Mouse (Mus musculus) cerebellum, adult 2 months (tissue): ENCODE measurements around the gene Trh. TPM values are rescaled to one million over a fixed set of nuclear protein-coding genes. Genes with fewer than 3 reads are reported as not detected.

Experiments used
- DNase-seq, 2 experiments: peaks; one replicate each; pipeline ENCODE4 v3.0.0; 2021
- H3K27ac ChIP-seq: fragments of 200-500 bp; 2 replicates; pipeline ENCODE4 v1.5.1; 2012; ENCODE audit warnings: low read length, control low read depth, inconsistent platforms; ENCODE audit not compliant: insufficient read depth
- H3K27me3 ChIP-seq: fragments of 200-500 bp; 2 replicates; pipeline ENCODE4 v1.6.1; 2012; ENCODE audit warnings: inconsistent platforms, mild to moderate bottlenecking, low read length, moderate library complexity; ENCODE audit not compliant: control insufficient read depth, insufficient read depth
- H3K4me1 ChIP-seq: fragments of 200-500 bp; 2 replicates; pipeline ENCODE4 v1.6.1; 2011; ENCODE audit warnings: low read length; ENCODE audit not compliant: control insufficient read depth, insufficient read depth
- H3K4me3 ChIP-seq: fragments of 200-500 bp; replicated peaks from 2 replicates; pipeline ENCODE3; 2011; ENCODE audit warnings: mild to moderate bottlenecking, low read depth, low read length, control low read depth; ENCODE audit not compliant: insufficient read depth
- CTCF ChIP-seq: fragments of 200-500 bp; IDR thresholded peaks from 2 replicates; pipeline ENCODE4 v1.5.1; 2011; ENCODE audit warnings: low read depth, mild to moderate bottlenecking, control low read depth, low read length, moderate library complexity, borderline replicate concordance; ENCODE audit not compliant: insufficient read depth
- POLR2A ChIP-seq: fragments of 200-500 bp; IDR thresholded peaks from 2 replicates; pipeline ENCODE4 v1.6.1; 2011; ENCODE audit warnings: low read length, control low read depth, borderline replicate concordance; ENCODE audit not compliant: insufficient read depth
- WGBS: fragments of 180-500 bp; shearing (Covaris S2); methylation state at CpG from one replicate; pipeline ENCODE4 v1.1.7; 2018; 5-methylcytosine and 5-hydroxymethylcytosine counted together
- polyA plus RNA-seq: library from polyadenylated mRNA; depleted of rRNA; stranded (reverse); fragments of >200 nt; gene quantifications from 2 replicates; pipeline ENCODE4 v1.2.3, GENCODE M21; 2012

The Trh gene
- polyA plus RNA-seq, 1 experiment = 2.5 TPM

DNA sequence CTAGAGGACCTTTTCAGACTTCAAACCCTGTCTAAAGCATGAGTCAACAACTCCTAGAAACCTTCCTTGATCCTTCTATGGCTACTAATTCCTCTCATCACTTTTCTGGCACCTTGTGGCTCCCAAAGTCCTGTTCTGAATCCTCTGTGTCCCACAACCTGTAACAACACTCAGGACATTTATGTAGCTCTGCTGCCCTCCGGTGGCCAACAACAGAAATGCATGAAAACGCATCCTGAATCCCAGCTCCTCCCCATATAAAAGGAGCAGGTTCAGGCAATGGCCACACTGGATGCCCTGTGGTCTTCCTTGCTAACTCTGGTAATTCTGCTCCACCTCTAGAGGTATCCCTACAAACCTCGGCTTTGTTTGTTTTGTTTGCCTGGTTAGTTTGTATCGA is 24.6 kb upstream of the Trh start:
- H3K27ac ChIP-seq = no peak overlapping the region
- peak; percentile 42 to 64 for DNase-seq
- H3K4me1 ChIP-seq = no peaks in the 10 kb centered on the region
- TF ChIP-seq CTCF (peak; percentile 81), POLR2A (no peak)
- WGBS = 13% methylated on average over 4 of the region's 4 CpGs
- no peaks in the 10 kb centered on the region; the same call in 1 of the 2 replicates for H3K27me3 ChIP-seq
- H3K4me3 ChIP-seq = no peak overlapping the region

GRCm38 (mm10) chr6:92268001-92268400 is 23.6 kb upstream of the Trh start:
- H3K4me1 ChIP-seq = no peaks in the 10 kb centered on the region
- no peak overlapping the region for H3K4me3 ChIP-seq
- no peak for TF ChIP-seq CTCF
- no peak for TF ChIP-seq POLR2A
- 56% methylated on average over 1 of the region's 1 CpGs for WGBS
- H3K27me3 ChIP-seq = no peaks in the 10 kb centered on the region
- no peak overlapping the region for H3K27ac ChIP-seq
- no peak for DNase-seq

DNA sequence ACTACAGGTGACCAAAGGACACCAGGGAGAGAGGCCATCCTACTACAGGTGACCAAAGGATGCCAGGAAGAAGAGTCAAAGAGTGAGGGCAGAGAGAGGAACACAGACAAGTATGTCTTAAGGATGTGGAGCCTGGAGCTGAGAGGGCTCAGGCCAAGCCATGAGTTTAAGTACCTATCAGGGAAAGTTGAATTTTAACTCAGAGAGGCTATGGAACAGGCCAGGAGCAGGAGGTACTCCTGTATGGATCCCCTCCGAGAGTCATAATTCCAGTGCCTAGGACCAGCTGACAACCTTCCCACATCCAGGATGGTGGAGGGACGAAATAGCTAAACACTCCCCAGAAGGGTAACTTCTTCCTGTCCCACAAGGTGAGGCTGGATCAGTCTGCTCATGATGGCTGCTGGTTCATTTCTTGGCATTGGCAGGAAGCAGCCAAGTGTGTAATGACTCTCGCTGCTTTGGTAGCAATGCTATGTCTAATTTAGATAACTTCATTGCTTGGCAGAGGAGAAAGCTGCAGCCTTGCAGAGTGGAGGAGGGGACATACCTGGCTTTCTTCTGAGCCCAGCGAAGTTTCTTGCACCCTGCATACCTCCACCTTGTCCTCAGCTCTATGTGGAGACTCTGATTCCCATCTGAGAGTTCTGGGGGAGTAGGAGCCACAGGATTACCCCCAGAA is 16.9 kb upstream of the Trh start:
- Histone ChIP-seq H3K4me3 (no peak overlapping the region), H3K4me1 (no peaks in the 10 kb centered on the region), H3K27me3 (no peaks in the 10 kb centered on the region; the same call in 1 of the 2 replicates), H3K27ac (no peak overlapping the region)
- DNase-seq = no peak
- TF ChIP-seq CTCF = no peak
- TF ChIP-seq POLR2A = no peak
- 57% methylated on average over 4 of the region's 4 CpGs for WGBS

DNA sequence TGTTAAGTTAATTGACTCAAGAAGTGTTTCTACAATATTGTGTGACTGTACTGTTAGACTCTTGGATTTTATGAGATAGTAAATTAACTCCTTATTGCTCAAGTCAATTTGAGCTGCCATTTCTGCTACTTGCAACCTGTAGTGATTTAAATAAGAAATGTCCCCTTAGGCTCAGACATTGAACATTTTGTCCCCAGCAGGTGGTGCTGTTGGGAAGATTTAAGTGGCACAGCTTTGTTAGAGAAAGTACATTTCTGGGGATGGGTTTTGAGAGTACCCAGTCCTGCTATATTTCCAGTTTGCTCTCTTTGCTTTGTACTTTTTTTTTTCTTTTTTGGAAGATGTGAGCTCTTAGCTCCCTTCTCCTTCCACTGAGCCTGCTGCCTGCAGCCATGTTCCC is 10.9 kb upstream of the Trh start:
- H3K4me1 ChIP-seq = no peaks in the 10 kb centered on the region
- no peak for DNase-seq

GRCm38 (mm10) chr6:92253253-92253870 is 8.9 kb upstream of the Trh start:
- TF ChIP-seq POLR2A = no peak
- WGBS = 79% methylated on average over 3 of the region's 3 CpGs
- no peak for DNase-seq
- no peaks in the 10 kb centered on the region for H3K4me1 ChIP-seq
- no peak overlapping the region for H3K4me3 ChIP-seq
- H3K27ac ChIP-seq = no peak overlapping the region
- no peaks in the 10 kb centered on the region; the same call in 1 of the 2 replicates for H3K27me3 ChIP-seq

More for the DNA sequence above, 10.9 kb upstream of the Trh start:
- Histone ChIP-seq H3K27ac (no peak overlapping the region), H3K4me3 (no peak overlapping the region), H3K27me3 (no peaks in the 10 kb centered on the region; the same call in 1 of the 2 replicates)
- no peak for TF ChIP-seq POLR2A

- Histone ChIP-seq H3K4me3 (no peak overlapping the region), H3K4me1 (no peaks in the 10 kb centered on the region), H3K27me3 (no peaks in the 10 kb centered on the region; the same call in 1 of the 2 replicates), H3K27ac (no peak overlapping the region)
- DNase-seq = no peak
- WGBS = 13% methylated on average over 7 of the region's 7 CpGs
- TF ChIP-seq POLR2A (no peak), CTCF (no peak)
These were observed 2.9 kb upstream of the Trh start for GRCm38 (mm10) chr6:92247215-92247919.

- no peaks in the 10 kb centered on the region for H3K4me1 ChIP-seq
- no peak for DNase-seq
- no peak for TF ChIP-seq POLR2A
- no peak for TF ChIP-seq CTCF
- WGBS = 4% methylated on average over 3 of the region's 3 CpGs
- H3K27ac ChIP-seq = no peak overlapping the region
- H3K4me3 ChIP-seq = no peak overlapping the region
- no peaks in the 10 kb centered on the region; the same call in 1 of the 2 replicates for H3K27me3 ChIP-seq
These were observed 1.9 kb upstream of the Trh start for GRCm38 (mm10) chr6:92246335-92246734.
